Mouse (Mus musculus): ENCODE data around the gene Sema4d. TPM values are rescaled to one million over a fixed set of nuclear protein-coding genes. Genes with fewer than 3 reads are reported as not detected.
A peak's percentile ranks its signal among the peaks of the same experiment; 100 is the strongest.

The Sema4d gene
- polyA plus RNA-seq, 1 experiment from 2014 or later: 12.3 TPM

DNA sequence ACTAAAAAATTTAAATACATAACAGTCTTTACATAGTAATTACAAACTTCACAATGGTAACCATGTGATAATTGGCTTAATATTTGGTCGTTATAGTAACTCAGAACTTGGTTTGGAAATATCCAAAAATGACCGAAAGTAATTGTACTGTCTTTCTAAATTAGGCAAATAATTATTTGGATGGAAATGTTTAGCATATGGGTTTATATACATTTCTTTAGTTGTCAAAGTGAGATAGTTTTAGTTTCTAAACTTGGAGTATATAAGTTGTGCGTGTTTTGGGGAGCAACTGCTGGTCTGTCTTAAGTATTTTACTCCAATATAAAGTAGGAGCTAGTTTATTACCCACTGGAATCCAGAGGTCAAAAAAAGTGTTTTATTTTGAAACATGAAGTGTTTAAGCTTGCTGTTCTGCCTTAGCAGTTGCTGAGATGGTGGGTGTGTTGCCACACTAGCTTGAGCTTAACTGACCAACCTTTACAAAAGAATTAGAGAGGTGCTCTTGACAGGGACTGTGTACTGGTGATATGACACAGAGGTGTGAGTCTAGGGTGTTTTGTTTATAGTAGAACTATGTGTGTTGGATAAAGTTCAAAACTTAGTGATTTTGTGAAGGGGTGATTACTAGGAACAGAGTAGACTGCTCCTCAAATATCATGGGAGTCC is 147.1 kb downstream of the Sema4d start:
- H3K9ac ChIP-seq: peak overlapping the region; percentile 91
- no peaks in the 10 kb centered on the region for H3K27me3 ChIP-seq (ENCODE audit: insufficient read depth, low read length)
- peaks cover 16% of the 10 kb centered on the region; the same call in 1 of the 2 replicates for H3K36me3 ChIP-seq (ENCODE audit: insufficient read depth)
- WGBS: 15% methylated on average over 3 of the region's 3 CpGs
- TF ChIP-seq CTCF (IDR thresholded peaks at IDR 0.05; ENCODE audit: low read depth): no peak
- peak overlapping the region; percentile 92 for H3K4me2 ChIP-seq
- no peak for ATAC-seq (ENCODE audit: insufficient read depth)
- no peak overlapping the region; the same call in 1 of the 2 replicates for H3K27ac ChIP-seq (ENCODE audit: low read depth)
- no peak for DNase-seq
- peaks cover 17% of the 10 kb centered on the region for H3K4me1 ChIP-seq (ENCODE audit: insufficient read depth)
- H3K9me3 ChIP-seq (ENCODE audit: low read depth, low read length): no peaks in the 10 kb centered on the region
- peak overlapping the region; percentile 88 for H3K4me3 ChIP-seq (ENCODE audit: low read depth, low read length)

DNA sequence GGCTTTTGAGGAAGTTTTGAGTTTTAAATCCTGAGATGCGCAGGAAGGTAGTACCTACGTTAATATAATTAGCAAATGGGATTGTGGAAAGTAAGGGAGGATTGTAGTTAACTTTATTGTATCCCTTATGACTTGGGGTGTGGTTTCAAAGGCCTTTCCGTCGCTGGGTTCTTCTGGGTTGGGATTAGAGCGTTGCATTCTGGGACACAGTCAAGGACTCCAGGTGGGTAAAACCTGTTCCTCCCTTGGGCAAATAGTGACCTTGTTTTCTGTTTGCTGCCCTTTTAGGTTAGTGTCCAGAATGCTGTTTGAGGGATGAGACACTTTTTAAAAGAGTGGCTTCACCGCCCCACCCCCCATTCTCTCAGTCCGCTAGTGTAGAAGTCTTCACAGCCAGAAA is 147.7 kb downstream of the Sema4d start:
- ATAC-seq (ENCODE audit: insufficient read depth): no peak

DNA sequence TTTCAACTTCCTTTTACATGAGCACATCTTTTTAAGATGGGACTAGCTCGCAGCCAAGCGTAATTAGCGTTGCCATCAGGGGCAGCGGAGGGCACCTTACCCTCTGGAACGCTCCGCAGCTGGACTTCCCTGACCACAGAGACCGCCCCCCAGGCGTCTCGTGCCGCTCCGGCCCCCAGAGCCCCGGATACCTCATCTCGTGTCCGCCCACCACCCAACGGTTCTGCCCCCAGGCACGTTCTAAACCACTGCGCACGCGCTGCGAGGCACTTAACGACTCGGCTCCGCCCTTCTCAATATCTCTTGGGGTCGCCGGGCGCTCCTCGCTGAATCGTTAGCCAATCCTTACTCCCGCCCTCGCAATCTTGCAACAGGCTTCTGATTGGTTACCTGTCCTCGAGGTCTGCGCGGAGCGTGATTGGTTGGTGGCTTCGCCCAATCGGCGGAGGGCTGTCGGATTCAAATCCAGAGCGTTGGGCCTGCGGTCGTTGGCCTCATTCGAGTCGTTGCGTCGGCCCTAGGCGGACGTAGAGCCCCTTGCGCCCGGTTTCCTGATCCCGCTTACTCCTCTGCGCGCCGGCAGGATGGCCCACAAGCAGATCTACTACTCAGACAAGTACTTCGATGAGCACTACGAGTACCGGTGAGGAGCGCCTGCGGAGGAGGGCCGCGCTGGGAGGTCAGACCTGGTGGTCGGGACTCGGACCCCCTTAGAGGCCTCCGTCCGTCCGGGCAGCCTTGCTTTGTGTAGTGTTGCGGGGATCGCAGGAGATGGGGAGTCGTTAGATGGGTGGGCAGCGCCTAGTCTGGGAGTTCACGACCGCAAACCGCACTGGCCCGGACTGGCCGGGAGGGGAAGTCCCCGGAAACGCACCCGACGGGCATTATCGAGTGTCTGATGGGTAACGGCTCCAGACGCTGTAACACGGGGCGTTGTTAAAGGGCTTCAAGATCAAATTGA is 148.4 kb downstream of the Sema4d start, which contains the start of gene Cks2:
Gene Cks2 (plus strand): TSS at position 404 of the 961 bp plus-strand sequence.
- Histone ChIP-seq H3K9ac (peak within 1 kb of the TSS; percentile 91), H3K9me3 (ENCODE audit: low read depth, low read length) (no peaks in the 10 kb centered on the region), H3K27me3 (ENCODE audit: insufficient read depth, low read length) (no peaks in the 10 kb centered on the region), H3K36me3 (ENCODE audit: insufficient read depth) (peaks cover 7% of the 10 kb centered on the region; the same call in 1 of the 2 replicates), H3K4me3 (ENCODE audit: low read depth, low read length) (peak within 1 kb of the TSS; percentile 88), H3K27ac (ENCODE audit: low read depth) (peak within 1 kb of the TSS; percentile 85), H3K4me1 (ENCODE audit: insufficient read depth) (peaks cover 13% of the 10 kb centered on the region), H3K4me2 (peak within 1 kb of the TSS; percentile 92)
- DNase-seq (peak; percentile 100), ATAC-seq (ENCODE audit: insufficient read depth) (peak; percentile 97)
- no peak for TF ChIP-seq CTCF (IDR thresholded peaks at IDR 0.05; ENCODE audit: low read depth)
- WGBS: under 1% methylated on average over 83 of the region's 83 CpGs

More for the DNA sequence above, 147.7 kb downstream of the Sema4d start:
- no peaks in the 10 kb centered on the region for H3K27me3 ChIP-seq (ENCODE audit: insufficient read depth, low read length)
- peak overlapping the region; percentile 91 for H3K9ac ChIP-seq
- peak overlapping the region; percentile 88 for H3K4me3 ChIP-seq (ENCODE audit: low read depth, low read length)
- TF ChIP-seq CTCF (IDR thresholded peaks at IDR 0.05; ENCODE audit: low read depth): no peak
- H3K4me2 ChIP-seq: peak overlapping the region; percentile 92
- DNase-seq: peak; percentile 67
- H3K9me3 ChIP-seq (ENCODE audit: low read depth, low read length): no peaks in the 10 kb centered on the region
- H3K27ac ChIP-seq (ENCODE audit: low read depth): peak overlapping the region; percentile 85
- peaks cover 15% of the 10 kb centered on the region for H3K4me1 ChIP-seq (ENCODE audit: insufficient read depth)
- under 1% methylated on average over 7 of the region's 7 CpGs for WGBS
- H3K36me3 ChIP-seq (ENCODE audit: insufficient read depth): peaks cover 11% of the 10 kb centered on the region; the same call in 1 of the 2 replicates

DNA sequence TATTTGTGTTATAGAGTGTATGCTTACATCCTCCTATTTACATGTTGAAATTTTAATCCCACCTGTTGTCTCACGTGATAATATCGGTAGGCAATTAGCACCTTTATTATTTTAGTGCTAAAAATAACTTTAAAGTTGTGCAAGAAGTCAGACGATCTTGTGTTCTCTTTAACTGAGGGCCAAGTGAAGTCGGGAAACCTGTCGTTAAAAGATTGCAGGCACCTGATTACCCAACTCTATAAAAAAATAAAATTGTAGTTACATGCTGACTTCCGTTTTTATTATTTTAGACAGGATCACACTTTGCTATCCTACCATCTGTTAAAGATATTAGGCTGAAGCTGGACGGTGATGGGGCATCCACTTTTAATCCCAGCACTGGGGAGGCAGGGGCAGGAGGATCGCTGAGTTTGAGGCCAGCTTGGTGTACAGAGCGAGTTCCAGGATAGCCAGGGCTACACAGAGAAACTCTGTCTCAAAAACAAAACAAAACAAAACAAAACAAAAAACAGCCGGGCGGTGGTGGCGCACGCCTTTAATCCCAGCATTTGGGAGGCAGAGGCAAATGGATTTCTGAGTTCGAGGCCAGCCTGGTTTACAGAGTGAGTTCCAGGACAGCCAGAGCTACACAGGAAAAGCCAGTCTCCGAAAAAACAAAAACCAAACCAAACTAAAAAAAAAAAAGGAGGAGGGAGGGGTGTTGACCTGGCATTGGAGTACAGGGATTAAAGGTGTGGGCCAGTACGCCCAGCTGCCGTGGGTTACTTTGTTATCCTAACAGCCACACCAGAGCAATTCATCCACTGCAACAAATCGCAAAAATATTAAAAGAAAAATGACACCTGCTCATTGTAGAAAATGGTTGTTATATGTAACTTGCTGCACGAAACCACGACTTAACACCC is 149.4 kb downstream of the Sema4d start:
- H3K4me1 ChIP-seq (ENCODE audit: insufficient read depth): peaks cover 13% of the 10 kb centered on the region
- no peak for DNase-seq
- no peak for TF ChIP-seq CTCF (IDR thresholded peaks at IDR 0.05; ENCODE audit: low read depth)
- 0 out of 2 replicates have a peak, but pooled peaks have one; percentile 2 for ATAC-seq (ENCODE audit: insufficient read depth)
- H3K27me3 ChIP-seq (ENCODE audit: insufficient read depth, low read length): no peaks in the 10 kb centered on the region
- peak overlapping the region; percentile 52; the same call in 1 of the 2 replicates for H3K27ac ChIP-seq (ENCODE audit: low read depth)
- no peaks in the 10 kb centered on the region for H3K9me3 ChIP-seq (ENCODE audit: low read depth, low read length)
- H3K36me3 ChIP-seq (ENCODE audit: insufficient read depth): no peaks in the 10 kb centered on the region
- peak overlapping the region; percentile 65 for H3K4me2 ChIP-seq
- 44% methylated on average over 20 of the region's 20 CpGs for WGBS
- peak overlapping the region; percentile 57 for H3K9ac ChIP-seq
- peak overlapping the region; percentile 88 for H3K4me3 ChIP-seq (ENCODE audit: low read depth, low read length)

DNA sequence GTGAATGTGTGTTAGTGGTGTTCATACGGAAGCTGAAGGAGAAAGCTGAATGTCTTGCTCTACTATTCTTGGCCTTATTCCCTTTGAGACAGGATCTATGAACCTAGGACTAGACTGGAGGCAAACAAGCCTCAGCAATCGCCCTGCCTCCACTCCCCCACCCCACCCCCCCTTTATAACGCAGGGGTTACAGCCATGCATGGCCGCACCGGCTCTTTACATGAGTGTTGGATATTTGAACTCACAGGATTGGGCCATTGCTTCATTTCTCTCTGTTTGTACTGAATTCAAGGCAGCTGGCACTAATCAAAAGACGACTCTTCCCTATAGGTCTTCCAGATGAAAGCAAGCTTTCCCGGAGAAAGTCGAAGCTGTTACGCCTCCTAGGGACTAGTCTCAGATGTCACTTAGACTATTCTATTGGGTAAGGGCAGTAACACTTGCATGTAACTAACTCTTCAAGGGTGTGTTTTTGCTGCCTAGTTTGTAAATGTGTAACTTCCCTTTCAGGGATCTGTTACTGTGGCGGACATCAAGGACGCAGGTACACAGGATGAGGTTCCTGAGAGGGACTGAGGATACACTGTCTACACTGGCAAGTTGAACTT is 151.3 kb downstream of the Sema4d start:
- 22% methylated on average over 11 of the region's 11 CpGs for WGBS
- peak; percentile 45 for DNase-seq
- Histone ChIP-seq H3K9me3 (ENCODE audit: low read depth, low read length) (no peaks in the 10 kb centered on the region), H3K4me1 (ENCODE audit: insufficient read depth) (peaks cover 7% of the 10 kb centered on the region), H3K36me3 (ENCODE audit: insufficient read depth) (no peaks in the 10 kb centered on the region), H3K9ac (no peak overlapping the region), H3K4me2 (no peak overlapping the region), H3K27ac (ENCODE audit: low read depth) (no peak overlapping the region), H3K27me3 (ENCODE audit: insufficient read depth, low read length) (no peaks in the 10 kb centered on the region), H3K4me3 (ENCODE audit: low read depth, low read length) (no peak overlapping the region)
- no peak for TF ChIP-seq CTCF (IDR thresholded peaks at IDR 0.05; ENCODE audit: low read depth)
- no peak for ATAC-seq (ENCODE audit: insufficient read depth)

DNA sequence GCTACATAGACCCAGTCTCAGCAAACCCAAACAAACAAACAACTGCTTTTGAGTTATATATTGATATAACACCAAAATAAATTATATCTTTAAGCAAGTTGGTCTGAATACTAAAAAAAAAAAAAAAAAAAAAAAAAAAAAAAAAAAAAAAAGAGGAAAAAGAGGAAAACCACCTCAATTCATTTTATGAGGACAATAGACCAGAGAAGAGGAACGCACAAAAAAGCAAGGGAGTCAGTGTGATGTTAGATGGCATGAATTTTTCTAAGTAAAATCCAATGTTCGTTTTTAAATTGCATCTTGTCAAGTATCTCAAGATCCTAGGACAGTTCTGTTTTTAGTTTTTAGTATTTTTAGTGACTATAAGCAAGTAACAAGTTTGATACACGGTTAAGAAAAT is 152.1 kb downstream of the Sema4d start:
- no peak overlapping the region for H3K9ac ChIP-seq
- no peak overlapping the region for H3K4me3 ChIP-seq (ENCODE audit: low read depth, low read length)
- 80% methylated on average over 3 of the region's 3 CpGs for WGBS
- H3K27ac ChIP-seq (ENCODE audit: low read depth): no peak overlapping the region
- TF ChIP-seq CTCF (IDR thresholded peaks at IDR 0.05; ENCODE audit: low read depth): no peak
- no peaks in the 10 kb centered on the region for H3K9me3 ChIP-seq (ENCODE audit: low read depth, low read length)
- ATAC-seq (ENCODE audit: insufficient read depth) (no peak), DNase-seq (no peak)
- H3K27me3 ChIP-seq (ENCODE audit: insufficient read depth, low read length): no peaks in the 10 kb centered on the region
- H3K36me3 ChIP-seq (ENCODE audit: insufficient read depth): no peaks in the 10 kb centered on the region
- H3K4me1 ChIP-seq (ENCODE audit: insufficient read depth): no peaks in the 10 kb centered on the region
- H3K4me2 ChIP-seq: no peak overlapping the region

Measured in lung, embryonic 14.5 days (tissue).